Mouse (Mus musculus): ENCODE results near the gene Cgnl1. TPM values are rescaled to one million over a fixed set of nuclear protein-coding genes. Genes with fewer than 3 reads are reported as not detected.

Cgnl1 gene
- polyA plus RNA-seq, 1 experiment: 73.6 TPM

DNA sequence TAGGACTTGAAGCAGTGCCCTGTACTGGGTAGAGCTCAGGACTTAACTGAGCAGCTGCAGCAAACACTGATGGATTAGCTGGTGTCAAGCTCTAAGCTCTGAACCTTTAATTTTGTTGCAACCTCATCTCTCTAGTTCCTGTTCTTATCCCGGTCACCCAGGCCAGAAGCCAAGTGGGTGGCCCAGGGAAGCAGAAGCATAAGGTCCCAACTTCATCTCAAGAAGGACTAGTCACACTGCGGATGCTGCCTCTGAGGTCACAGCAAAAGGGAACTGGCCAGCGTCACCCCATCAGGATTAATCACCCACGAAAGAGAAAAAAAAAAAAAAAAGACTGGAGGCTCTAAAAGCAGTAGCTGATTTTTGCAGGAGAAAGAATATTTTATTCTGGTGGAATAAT, 14.5 kb downstream of the Cgnl1 start:
- H3K4me3 ChIP-seq (ENCODE audit: insufficient read depth, low read depth, low read length): no peak overlapping the region
- no peak overlapping the region for H3K27ac ChIP-seq (replicated peaks; ENCODE audit: low read depth, low read length)
- peaks cover 10% of the 10 kb centered on the region for H3K4me1 ChIP-seq (ENCODE audit: control insufficient read depth, insufficient read depth, insufficient read length, low read length)

DNA sequence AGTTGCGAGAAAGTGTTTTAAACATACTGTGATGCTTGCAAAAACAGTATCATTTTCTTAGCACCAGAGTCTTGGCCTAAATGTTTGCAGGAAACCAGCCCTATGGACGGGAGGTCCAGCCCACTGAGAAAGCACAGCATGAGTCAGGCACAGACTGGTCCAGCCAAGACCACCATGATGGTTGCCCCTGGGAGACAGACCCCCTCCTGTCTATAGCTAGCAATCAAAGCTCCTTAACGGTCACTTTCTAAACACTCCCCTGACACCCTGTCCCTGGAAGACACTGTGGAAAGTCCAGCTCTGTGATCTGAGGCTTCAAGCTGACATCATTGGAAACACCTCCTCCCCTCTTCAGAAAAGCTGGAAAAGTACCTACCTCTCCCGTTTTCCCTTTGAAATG, 17.4 kb downstream of the Cgnl1 start:
- no peak overlapping the region for H3K27ac ChIP-seq (replicated peaks; ENCODE audit: low read depth, low read length)
- H3K4me1 ChIP-seq (ENCODE audit: control insufficient read depth, insufficient read depth, insufficient read length, low read length): peaks cover 15% of the 10 kb centered on the region; the same call in 1 of the 2 replicates
- no peak overlapping the region for H3K4me3 ChIP-seq (ENCODE audit: insufficient read depth, low read depth, low read length)

- Histone ChIP-seq H3K4me3 (ENCODE audit: insufficient read depth, low read depth, low read length) (no peak overlapping the region), H3K27ac (replicated peaks; ENCODE audit: low read depth, low read length) (no peak overlapping the region), H3K4me1 (ENCODE audit: control insufficient read depth, insufficient read depth, insufficient read length, low read length) (peaks cover 13% of the 10 kb centered on the region; the same call in 1 of the 2 replicates)
Measured at GRCm38 (mm10) chr9:71753529-71753928, 17.9 kb downstream of the Cgnl1 start.

DNA sequence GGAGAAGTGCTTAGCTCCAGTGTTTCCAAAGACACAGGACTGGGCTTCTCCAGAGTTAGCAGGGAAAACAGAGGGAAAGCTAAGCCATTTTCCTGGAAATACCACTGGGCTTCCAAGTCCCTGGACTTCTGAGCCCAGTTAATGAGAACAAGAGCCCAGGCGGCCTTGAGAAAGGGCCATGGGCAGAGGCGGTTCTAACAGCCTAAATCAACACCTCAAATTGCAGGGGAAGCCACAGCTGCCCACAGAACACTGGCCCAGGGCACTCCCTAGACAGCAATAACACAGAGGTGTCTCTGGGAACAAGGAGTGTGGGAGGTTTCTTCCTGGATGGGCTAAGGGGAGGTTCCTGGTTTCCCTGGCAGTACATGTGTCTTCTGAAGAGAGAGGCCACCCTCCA, 18.3 kb downstream of the Cgnl1 start:
- Histone ChIP-seq H3K27ac (replicated peaks; ENCODE audit: low read depth, low read length) (no peak overlapping the region), H3K4me3 (ENCODE audit: insufficient read depth, low read depth, low read length) (no peak overlapping the region), H3K4me1 (ENCODE audit: control insufficient read depth, insufficient read depth, insufficient read length, low read length) (peaks cover 11% of the 10 kb centered on the region; the same call in 1 of the 2 replicates)

DNA sequence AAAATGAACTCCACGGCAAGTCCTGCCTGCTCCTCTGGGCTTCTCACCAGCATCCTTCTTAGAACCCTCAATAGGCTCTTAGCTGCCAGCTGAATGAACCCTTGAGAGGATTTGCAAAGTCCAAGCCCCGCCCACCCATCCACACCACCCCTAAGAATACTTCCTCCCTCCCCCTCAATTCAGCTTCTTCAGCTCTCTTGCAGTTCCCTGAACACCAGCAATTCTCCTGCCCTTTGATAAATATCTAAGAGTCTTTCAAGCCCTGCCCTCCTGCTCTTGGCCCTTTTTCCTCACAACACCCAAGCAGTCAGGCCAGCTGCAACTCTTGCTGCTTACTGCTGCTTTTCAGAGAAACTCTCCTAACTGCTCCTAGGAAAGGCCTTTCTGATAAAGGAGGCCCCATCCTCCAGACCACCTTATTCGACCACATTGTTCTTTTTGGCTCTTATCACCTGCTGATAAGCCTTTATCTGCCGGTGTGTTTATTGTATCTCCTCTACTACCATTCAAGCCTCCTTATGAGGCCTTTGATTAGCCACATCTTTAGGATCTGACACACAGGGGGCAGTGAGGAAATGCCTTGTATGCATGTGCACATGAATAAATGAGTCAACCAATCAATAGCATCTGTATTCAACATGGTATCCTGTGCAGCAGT, 21.3 kb downstream of the Cgnl1 start:
- Histone ChIP-seq H3K4me3 (ENCODE audit: insufficient read depth, low read depth, low read length) (no peak overlapping the region), H3K4me1 (ENCODE audit: control insufficient read depth, insufficient read depth, insufficient read length, low read length) (peaks cover 7% of the 10 kb centered on the region; the same call in 1 of the 2 replicates), H3K27ac (replicated peaks; ENCODE audit: low read depth, low read length) (no peak overlapping the region)

DNA sequence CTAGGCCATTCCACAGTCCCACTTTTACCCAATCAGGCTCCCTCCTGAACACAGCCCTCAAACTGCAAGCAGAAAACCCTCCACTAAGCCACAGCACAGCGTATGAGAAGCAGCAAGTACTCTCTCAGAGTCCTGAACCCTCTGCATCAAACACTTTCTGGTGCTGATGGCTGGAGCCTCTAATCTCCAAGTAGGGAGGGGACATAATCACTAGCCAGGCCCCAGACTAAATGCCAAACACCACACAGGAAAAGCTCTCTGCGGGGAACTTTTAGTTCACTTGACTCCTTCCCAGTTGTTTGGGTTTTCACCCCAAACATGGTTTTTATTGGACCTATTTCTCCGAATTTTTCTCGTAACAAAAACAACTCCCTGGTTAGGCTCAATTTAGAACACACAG, 25.0 kb downstream of the Cgnl1 start:
- no peak overlapping the region for H3K27ac ChIP-seq (replicated peaks; ENCODE audit: low read depth, low read length)
- H3K4me1 ChIP-seq (ENCODE audit: control insufficient read depth, insufficient read depth, insufficient read length, low read length): peaks cover 16% of the 10 kb centered on the region; the same call in 1 of the 2 replicates
- no peak overlapping the region for H3K4me3 ChIP-seq (ENCODE audit: insufficient read depth, low read depth, low read length)

GRCm38 (mm10) chr9:71738081-71738930, 33.1 kb downstream of the Cgnl1 start:
- H3K4me3 ChIP-seq (ENCODE audit: insufficient read depth, low read depth, low read length): no peak overlapping the region
- no peak overlapping the region for H3K27ac ChIP-seq (replicated peaks; ENCODE audit: low read depth, low read length)
- peaks cover 14% of the 10 kb centered on the region; the same call in 1 of the 2 replicates for H3K4me1 ChIP-seq (ENCODE audit: control insufficient read depth, insufficient read depth, insufficient read length, low read length)

GRCm38 (mm10) chr9:71737257-71738023, 34.0 kb downstream of the Cgnl1 start:
- H3K4me3 ChIP-seq (ENCODE audit: insufficient read depth, low read depth, low read length): no peak overlapping the region
- H3K27ac ChIP-seq (replicated peaks; ENCODE audit: low read depth, low read length): no peak overlapping the region
- peaks cover 12% of the 10 kb centered on the region; the same call in 1 of the 2 replicates for H3K4me1 ChIP-seq (ENCODE audit: control insufficient read depth, insufficient read depth, insufficient read length, low read length)

GRCm38 (mm10) chr9:71735886-71736285, 35.5 kb downstream of the Cgnl1 start:
- Histone ChIP-seq H3K27ac (replicated peaks; ENCODE audit: low read depth, low read length) (0 out of 2 replicates have a peak overlapping the region, but pooled peaks have one; percentile 5), H3K4me3 (ENCODE audit: insufficient read depth, low read depth, low read length) (no peak overlapping the region), H3K4me1 (ENCODE audit: control insufficient read depth, insufficient read depth, insufficient read length, low read length) (peaks cover 12% of the 10 kb centered on the region; the same call in 1 of the 2 replicates)

- Histone ChIP-seq H3K4me1 (ENCODE audit: control insufficient read depth, insufficient read depth, insufficient read length, low read length) (peaks cover 21% of the 10 kb centered on the region; the same call in 1 of the 2 replicates), H3K4me3 (ENCODE audit: insufficient read depth, low read depth, low read length) (no peak overlapping the region), H3K27ac (replicated peaks; ENCODE audit: low read depth, low read length) (no peak overlapping the region)
Measured at GRCm38 (mm10) chr9:71733559-71733958, 37.8 kb downstream of the Cgnl1 start.

GRCm38 (mm10) chr9:71728822-71729311, 42.5 kb downstream of the Cgnl1 start:
- Histone ChIP-seq H3K27ac (replicated peaks; ENCODE audit: low read depth, low read length) (peak overlapping the region; percentile 63), H3K4me3 (ENCODE audit: insufficient read depth, low read depth, low read length) (no peak overlapping the region), H3K4me1 (ENCODE audit: control insufficient read depth, insufficient read depth, insufficient read length, low read length) (peaks cover 23% of the 10 kb centered on the region)

GRCm38 (mm10) chr9:71727233-71727632, 44.2 kb downstream of the Cgnl1 start:
- Histone ChIP-seq H3K4me3 (ENCODE audit: insufficient read depth, low read depth, low read length) (no peak overlapping the region), H3K4me1 (ENCODE audit: control insufficient read depth, insufficient read depth, insufficient read length, low read length) (peaks cover 23% of the 10 kb centered on the region), H3K27ac (replicated peaks; ENCODE audit: low read depth, low read length) (peak overlapping the region; percentile 75)

DNA sequence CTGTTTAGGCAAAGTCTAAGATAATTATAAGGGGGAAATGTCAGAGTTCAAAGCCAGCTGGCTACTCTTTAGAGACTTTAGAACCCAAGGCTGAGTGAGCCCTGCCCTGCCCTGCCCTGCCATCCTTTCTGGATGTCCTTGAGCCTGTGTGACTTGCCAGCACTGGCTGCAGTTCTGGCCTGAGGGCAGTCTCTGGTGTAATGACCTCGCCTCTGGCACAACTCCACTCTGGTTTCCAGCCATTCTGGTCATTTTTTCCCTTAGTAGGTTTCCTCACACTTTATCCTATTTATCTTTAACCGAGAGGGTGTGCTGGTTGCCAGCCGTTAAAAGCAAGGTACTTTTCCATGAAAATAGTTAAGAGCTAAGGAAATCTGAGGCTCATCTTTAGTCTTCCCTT, 45.3 kb downstream of the Cgnl1 start:
- H3K27ac ChIP-seq (replicated peaks; ENCODE audit: low read depth, low read length): peak overlapping the region; percentile 75
- H3K4me3 ChIP-seq (ENCODE audit: insufficient read depth, low read depth, low read length): no peak overlapping the region
- peaks cover 20% of the 10 kb centered on the region for H3K4me1 ChIP-seq (ENCODE audit: control insufficient read depth, insufficient read depth, insufficient read length, low read length)

DNA sequence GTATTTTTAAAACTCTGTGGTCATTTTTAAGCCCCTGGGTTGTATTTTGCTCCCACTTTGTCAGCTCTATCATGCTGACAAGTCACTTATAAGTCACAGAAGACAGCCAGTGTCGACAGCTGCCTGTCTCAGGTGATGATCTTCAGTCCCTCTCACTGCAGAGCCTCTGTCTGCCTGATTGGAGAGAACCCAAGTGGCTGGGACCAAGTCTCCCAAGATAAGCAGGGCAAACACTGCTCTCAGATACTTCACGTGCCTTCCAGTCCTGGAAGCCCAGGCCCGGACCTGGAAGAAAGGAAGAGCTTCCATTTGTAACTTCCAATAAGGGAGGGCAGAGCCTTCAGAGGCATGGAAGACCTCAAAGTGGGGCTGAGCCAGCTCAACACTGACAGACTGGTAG, 49.0 kb downstream of the Cgnl1 start:
- no peak overlapping the region for H3K4me3 ChIP-seq (ENCODE audit: insufficient read depth, low read depth, low read length)
- no peak overlapping the region for H3K27ac ChIP-seq (replicated peaks; ENCODE audit: low read depth, low read length)
- peaks cover 4% of the 10 kb centered on the region for H3K4me1 ChIP-seq (ENCODE audit: control insufficient read depth, insufficient read depth, insufficient read length, low read length)

DNA sequence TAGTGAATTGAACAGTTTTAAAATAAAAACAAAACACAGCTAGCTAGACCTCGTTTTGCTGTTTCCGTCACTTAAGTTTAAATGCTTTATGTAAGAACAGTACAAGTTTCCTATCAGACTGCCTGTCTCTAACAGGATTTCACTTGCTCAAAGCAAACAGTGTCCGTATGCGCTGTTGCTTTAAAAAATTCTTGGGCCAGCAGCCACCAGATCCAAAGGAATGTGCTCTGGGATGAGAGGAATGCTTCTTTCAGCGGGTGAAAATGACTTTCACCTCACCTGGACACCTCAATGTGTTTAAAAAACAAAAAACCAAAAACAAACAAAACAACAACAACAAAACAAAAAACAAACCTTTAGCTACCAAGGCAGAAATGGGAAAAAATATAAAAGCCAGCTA, 54.4 kb downstream of the Cgnl1 start:
- H3K4me1 ChIP-seq (ENCODE audit: control insufficient read depth, insufficient read depth, insufficient read length, low read length): no peaks in the 10 kb centered on the region

More for the DNA sequence above, 54.4 kb downstream of the Cgnl1 start:
- H3K27ac ChIP-seq (replicated peaks; ENCODE audit: low read depth, low read length): no peak overlapping the region
- no peak overlapping the region for H3K4me3 ChIP-seq (ENCODE audit: insufficient read depth, low read depth, low read length)
